Mouse (Mus musculus) activated CD4-positive, CD25-positive, alpha-beta regulatory T cell (primary cell): ENCODE results near the gene Yap1. TPM values are rescaled to one million over a fixed set of nuclear protein-coding genes. Genes with fewer than 3 reads are reported as not detected.

Experiments
- polyA plus RNA-seq, 2 experiments: library from polyadenylated mRNA; unstranded; fragments of 100-300 nt; shearing (Covaris generic); gene quantifications; one replicate each; pipeline ENCODE4 v1.2.1; 2017

Yap1 gene
- polyA plus RNA-seq = under 1 TPM in 1 of 2 experiments, not detected in 1; 0.29 TPM

GRCm38 (mm10) chr9:8004370-8004991, at the start of gene Yap1:
Gene Yap1, minus strand, starts transcription at chr9:8004596.

DNA sequence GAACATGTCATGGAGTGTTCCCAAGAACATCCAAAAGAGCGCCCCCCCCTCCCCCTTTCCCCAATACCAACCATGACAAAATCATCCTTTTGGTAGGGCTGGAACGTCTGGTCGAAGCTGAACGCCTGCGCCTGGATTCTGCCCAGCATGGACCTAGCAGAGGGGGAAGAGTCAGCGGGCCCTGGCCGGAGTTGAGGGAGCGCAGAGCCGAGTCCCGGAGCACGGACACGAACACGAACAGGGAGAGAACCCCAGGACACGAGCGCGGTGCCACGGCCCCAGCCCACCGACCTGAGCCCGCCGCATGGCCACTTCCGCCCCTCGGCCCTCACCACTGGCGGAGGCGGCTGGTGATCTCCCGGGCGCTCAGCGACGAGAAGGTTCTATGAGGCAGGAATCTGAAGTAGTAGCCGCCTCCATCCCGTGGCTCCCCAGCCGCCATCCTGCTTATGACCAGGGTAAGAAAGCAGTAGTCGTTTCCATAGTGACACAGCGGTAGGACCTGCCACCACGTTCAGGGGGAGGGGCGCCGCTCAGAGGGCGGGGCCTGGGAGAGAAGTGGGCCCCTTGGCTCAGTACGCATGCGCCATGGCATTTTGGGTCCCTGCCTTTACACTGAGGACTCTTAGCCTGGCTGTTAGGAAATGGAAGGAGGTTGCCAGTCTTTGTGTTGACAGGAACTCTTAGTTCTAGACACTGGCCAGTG, 38.1 kb upstream of the Yap1 start, which contains the start of gene Cfap300:
Cfap300 (minus strand) TSS at position 486 of the 706 bp plus-strand sequence.

Other genes with a start within 250 kb of the Yap1 start
- 100 to 1,000 TPM; 215 to 311 TPM for gene Tmem123, start 240.6 kb downstream of the Yap1 start, polyA plus RNA-seq
- 10 to 100 TPM; 87.9 to 88.3 TPM for gene Birc2, start 167.5 kb downstream of the Yap1 start, polyA plus RNA-seq
- gene Birc3, start 131.4 kb downstream of the Yap1 start, polyA plus RNA-seq = 100 to 1,000 TPM; 122 to 161 TPM
- gene Cfap300, start 38.2 kb upstream of the Yap1 start, polyA plus RNA-seq = under 1 TPM; 0.47 TPM
- not detected for gene Cep126, start 129.7 kb upstream of the Yap1 start, polyA plus RNA-seq